Mouse (Mus musculus) small intestine, adult 2 months (tissue): ENCODE data around the gene Adamts12. TPM values are rescaled to one million over a fixed set of nuclear protein-coding genes. Genes with fewer than 3 reads are reported as not detected.

Source experiments
- H3K27ac ChIP-seq: fragments of 200-500 bp; 2 replicates; pipeline ENCODE4 v1.5.1; 2012; ENCODE audit warnings: low read depth, low read length, control low read depth, inconsistent platforms; ENCODE audit not compliant: insufficient read depth
- H3K27me3 ChIP-seq: fragments of 200-500 bp; 2 replicates; pipeline ENCODE4 v1.6.1; 2012; ENCODE audit warnings: mild to moderate bottlenecking, moderate library complexity, low read length, inconsistent platforms; ENCODE audit not compliant: control insufficient read depth, insufficient read depth
- H3K36me3 ChIP-seq: fragments of 200-500 bp; 2 replicates; pipeline ENCODE4 v1.6.1; 2012; ENCODE audit warnings: mild to moderate bottlenecking, low read length, control low read depth, inconsistent platforms; ENCODE audit not compliant: control insufficient read depth, insufficient read depth
- H3K4me1 ChIP-seq: fragments of 200-500 bp; 2 replicates; pipeline ENCODE4 v1.6.1; 2012; ENCODE audit warnings: low read length, inconsistent platforms, mixed read lengths; ENCODE audit not compliant: control insufficient read depth, insufficient read depth, insufficient read length
- H3K4me3 ChIP-seq: fragments of 200-500 bp; 2 replicates; pipeline ENCODE4 v1.5.1; 2012; ENCODE audit warnings: low read depth, mild to moderate bottlenecking, control low read depth, inconsistent platforms, low read length, moderate library complexity
- CTCF ChIP-seq: fragments of 200-500 bp; IDR thresholded peaks from 2 replicates; pipeline ENCODE4 v1.5.1; 2012; ENCODE audit warnings: low read depth, mild to moderate bottlenecking, control low read depth, inconsistent platforms, low read length, moderate library complexity, mixed read lengths; ENCODE audit not compliant: insufficient replicate concordance, insufficient read length; ENCODE audit errors: extremely low read depth
- POLR2A ChIP-seq: fragments of 200-500 bp; IDR thresholded peaks from 2 replicates; pipeline ENCODE4 v1.6.1; 2012; ENCODE audit warnings: low read depth, mild to moderate bottlenecking, control low read depth, inconsistent platforms, low read length, moderate library complexity
- WGBS: fragments of 180-500 bp; shearing (Covaris S2); methylation state at CpG from one replicate; pipeline ENCODE4 v1.1.7; 2018; 5-methylcytosine and 5-hydroxymethylcytosine counted together
- polyA plus RNA-seq: library from polyadenylated mRNA; depleted of rRNA; stranded (reverse); fragments of >200 nt; gene quantifications from 2 replicates; pipeline ENCODE4 v1.2.3, GENCODE M21; 2012

Adamts12 gene
- polyA plus RNA-seq, 1 experiment: 0.28 TPM

DNA sequence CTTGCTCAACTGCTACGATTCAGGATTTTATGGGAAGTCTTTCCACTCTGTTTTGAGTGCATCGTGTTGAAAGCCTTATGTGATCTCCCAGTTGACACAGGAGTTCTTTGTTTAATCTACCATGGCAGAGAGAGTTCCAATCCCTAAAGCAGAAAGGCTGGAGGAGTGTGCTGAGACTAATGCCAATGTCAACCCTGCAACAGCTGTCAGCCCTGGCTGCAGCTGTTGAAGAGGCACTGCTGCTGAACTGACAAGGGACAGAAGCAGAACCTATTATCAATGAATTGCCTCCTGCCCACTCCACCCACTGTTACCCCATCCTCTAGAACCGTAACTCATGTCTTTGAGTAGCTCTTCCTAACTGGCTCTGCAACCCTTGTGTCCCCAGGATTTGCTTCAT, 101.3 kb downstream of the Adamts12 start:
- TF ChIP-seq POLR2A (no peak), CTCF (no peak)
- no peak overlapping the region for H3K4me3 ChIP-seq
- H3K4me1 ChIP-seq: no peaks in the 10 kb centered on the region
- no peaks in the 10 kb centered on the region for H3K36me3 ChIP-seq
- no peaks in the 10 kb centered on the region for H3K27me3 ChIP-seq
- 36% methylated on average over 3 of the region's 3 CpGs for WGBS
- no peak overlapping the region for H3K27ac ChIP-seq

DNA sequence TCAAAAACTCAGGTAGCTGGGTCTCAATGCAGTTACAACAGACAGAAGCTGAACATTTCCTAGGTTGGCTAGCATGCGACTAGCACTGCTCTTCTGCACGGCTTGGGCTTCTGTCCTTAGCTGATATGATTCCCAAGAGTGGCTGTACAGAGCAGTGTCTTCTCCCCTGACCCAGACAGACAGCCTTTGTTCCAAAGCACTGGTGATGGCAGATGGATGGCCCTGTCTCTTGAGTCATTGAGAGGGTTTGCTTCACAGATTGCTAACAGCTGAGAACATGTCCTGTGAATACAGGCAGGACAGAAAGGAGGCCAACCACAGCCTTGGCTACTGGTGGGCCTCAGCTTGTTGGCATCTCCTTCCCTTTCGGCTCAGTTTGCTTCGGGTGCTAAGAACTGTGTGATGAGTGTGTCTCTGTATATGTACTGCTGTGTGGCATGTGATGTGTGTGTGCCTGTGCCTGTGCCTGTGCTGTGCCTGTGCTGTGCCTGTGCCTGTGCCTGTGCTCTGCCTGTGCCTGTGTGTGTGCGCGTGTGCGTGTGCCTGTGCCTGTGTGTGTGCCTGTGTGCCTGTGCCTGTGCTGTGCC, 109.4 kb downstream of the Adamts12 start:
- H3K27ac ChIP-seq: no peak overlapping the region
- H3K36me3 ChIP-seq: no peaks in the 10 kb centered on the region
- H3K4me1 ChIP-seq: no peaks in the 10 kb centered on the region
- H3K27me3 ChIP-seq: no peaks in the 10 kb centered on the region
- 94% methylated on average over 7 of the region's 7 CpGs for WGBS
- H3K4me3 ChIP-seq: no peak overlapping the region
- no peak for TF ChIP-seq POLR2A
- TF ChIP-seq CTCF: no peak

DNA sequence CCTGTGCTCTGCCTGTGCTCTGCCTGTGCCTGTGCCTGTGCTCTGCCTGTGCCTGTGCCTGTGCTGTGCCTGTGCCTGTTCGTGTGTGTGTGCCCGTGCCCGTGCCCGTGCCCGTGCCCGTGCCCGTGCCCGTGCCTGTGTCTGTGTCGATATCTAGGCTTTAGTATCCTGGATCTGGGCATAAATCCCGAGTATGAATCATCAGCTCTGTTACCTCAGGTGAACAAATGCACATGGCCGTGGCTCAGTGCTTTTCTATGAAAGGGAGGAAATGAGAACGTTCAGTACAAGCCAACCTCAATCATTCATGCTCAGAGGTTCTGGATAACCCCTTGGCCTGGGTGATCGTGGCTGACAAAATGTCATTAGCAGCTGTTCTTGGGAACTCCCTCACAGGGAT, 110.3 kb downstream of the Adamts12 start:
- 80% methylated on average over 13 of the region's 13 CpGs for WGBS
- H3K4me1 ChIP-seq: no peaks in the 10 kb centered on the region
- H3K27ac ChIP-seq: no peak overlapping the region
- H3K4me3 ChIP-seq: no peak overlapping the region
- no peak for TF ChIP-seq CTCF
- no peak for TF ChIP-seq POLR2A
- no peaks in the 10 kb centered on the region for H3K27me3 ChIP-seq
- no peaks in the 10 kb centered on the region for H3K36me3 ChIP-seq

DNA sequence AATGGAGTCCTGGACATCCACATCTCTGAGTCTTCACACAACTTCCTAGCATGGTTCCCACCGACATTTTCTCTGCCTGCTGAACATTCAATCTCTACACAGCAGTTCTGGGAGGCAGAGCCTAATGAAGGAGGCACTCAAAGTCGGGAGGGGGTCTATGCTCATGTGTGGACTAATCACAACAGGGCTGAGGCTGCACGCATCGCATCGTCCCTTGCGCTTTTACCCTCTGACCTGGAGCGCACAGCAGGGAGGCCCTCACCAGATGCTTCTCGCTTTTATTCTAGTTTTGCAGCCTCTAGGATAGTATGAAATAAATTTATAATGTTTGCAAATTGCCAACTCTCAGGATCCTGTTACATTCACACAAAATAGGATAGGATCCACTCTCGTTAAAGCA, 112.9 kb downstream of the Adamts12 start:
- H3K36me3 ChIP-seq: no peaks in the 10 kb centered on the region
- WGBS: 80% methylated on average over 9 of the region's 9 CpGs
- H3K27me3 ChIP-seq: no peaks in the 10 kb centered on the region
- no peak overlapping the region for H3K4me3 ChIP-seq
- TF ChIP-seq CTCF (no peak), POLR2A (no peak)
- no peaks in the 10 kb centered on the region for H3K4me1 ChIP-seq
- H3K27ac ChIP-seq: no peak overlapping the region

DNA sequence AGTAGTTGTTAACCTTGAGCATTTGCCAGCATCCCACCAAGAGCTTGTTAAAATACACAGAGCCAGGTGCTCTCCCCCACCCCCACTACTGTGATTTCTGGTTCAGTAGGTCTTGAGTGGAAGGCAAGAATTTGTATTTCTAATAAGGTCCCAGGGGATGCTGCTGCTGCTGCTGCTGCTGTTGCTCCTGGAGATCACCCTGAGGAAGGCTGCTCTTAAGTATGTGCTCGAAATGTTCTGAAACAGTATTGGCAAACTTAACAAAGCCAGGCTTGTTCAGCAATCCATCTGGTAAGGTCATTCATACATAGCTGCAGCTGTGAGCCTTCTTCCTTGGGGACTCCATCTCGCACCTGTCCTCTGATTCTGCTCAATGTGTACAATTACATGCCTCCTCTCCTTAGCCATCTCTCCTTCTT, 115.2 kb downstream of the Adamts12 start:
- Histone ChIP-seq H3K4me1 (no peaks in the 10 kb centered on the region), H3K36me3 (no peaks in the 10 kb centered on the region), H3K27me3 (no peaks in the 10 kb centered on the region), H3K27ac (no peak overlapping the region), H3K4me3 (no peak overlapping the region)
- TF ChIP-seq CTCF: no peak
- TF ChIP-seq POLR2A: no peak
- 60% methylated on average over 2 of the region's 2 CpGs for WGBS

DNA sequence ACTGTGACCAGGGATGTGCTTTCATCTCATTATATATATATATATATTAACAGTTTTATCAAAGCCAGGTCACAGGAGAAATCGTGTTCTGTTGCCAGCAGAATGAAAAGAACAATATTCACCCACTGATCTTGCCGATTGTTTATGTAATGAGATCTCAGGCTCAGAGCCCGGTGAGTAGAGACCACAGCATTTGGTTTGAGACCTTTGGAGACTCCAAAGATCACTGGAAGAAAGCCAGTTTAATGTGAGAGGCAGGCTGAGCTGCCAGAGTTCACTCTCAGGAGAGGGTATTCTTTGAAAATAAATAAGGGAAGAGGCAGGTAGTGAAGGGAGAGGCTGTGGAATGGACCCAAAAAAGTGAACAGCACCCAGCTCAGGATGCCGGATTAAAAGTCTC, 122.1 kb downstream of the Adamts12 start:
- Histone ChIP-seq H3K36me3 (no peaks in the 10 kb centered on the region), H3K27ac (no peak overlapping the region), H3K4me1 (no peaks in the 10 kb centered on the region), H3K27me3 (no peaks in the 10 kb centered on the region), H3K4me3 (no peak overlapping the region)
- WGBS: 67% methylated on average over 4 of the region's 4 CpGs
- TF ChIP-seq POLR2A: no peak
- no peak for TF ChIP-seq CTCF

DNA sequence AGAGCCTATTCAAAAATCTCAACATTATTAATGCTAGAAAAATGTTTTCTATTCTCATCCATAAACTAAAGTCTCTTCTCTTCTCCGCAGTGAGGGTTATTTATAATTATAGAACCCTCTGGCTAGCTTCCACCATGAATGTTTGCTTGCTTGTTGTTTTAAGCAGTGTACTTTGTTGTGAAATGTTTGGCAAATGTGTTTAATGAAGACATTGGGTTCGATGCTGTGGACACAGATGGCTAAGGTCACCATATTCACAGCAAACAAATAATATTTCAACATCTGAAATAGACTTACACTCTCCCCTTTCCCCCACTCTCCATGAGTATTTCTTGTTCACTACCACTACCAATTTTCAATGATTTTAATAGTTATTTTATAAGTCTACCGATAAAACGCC, 125.9 kb downstream of the Adamts12 start:
- H3K4me3 ChIP-seq: no peak overlapping the region
- no peak for TF ChIP-seq CTCF
- H3K27me3 ChIP-seq: no peaks in the 10 kb centered on the region
- H3K36me3 ChIP-seq: no peaks in the 10 kb centered on the region
- 82% methylated on average over 4 of the region's 4 CpGs for WGBS
- no peaks in the 10 kb centered on the region for H3K4me1 ChIP-seq
- H3K27ac ChIP-seq: no peak overlapping the region

DNA sequence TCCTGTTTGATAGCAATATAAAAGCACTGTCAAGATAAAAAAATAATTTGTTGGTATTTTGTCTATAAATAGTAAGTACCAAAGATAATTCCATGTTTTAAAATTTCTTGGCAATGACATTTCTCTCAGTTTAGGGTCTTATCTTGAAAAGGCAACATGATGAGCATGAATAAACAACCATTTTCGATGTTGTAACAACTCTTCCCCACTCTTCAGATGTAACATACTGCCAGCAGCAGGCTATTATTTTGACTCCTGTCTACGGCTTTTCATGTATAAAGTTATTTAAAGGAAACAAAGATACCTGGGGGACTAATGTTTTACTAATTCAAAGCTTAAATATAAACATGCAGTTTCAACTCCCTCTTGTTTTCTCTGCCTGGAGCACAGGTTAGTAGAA, 128.2 kb downstream of the Adamts12 start:
- no peaks in the 10 kb centered on the region for H3K36me3 ChIP-seq
- H3K27ac ChIP-seq: no peak overlapping the region
- TF ChIP-seq CTCF (no peak), POLR2A (no peak)
- H3K4me1 ChIP-seq: no peaks in the 10 kb centered on the region
- H3K27me3 ChIP-seq: no peaks in the 10 kb centered on the region
- H3K4me3 ChIP-seq: no peak overlapping the region
- WGBS: 81% methylated on average over 2 of the region's 2 CpGs
